Mouse (Mus musculus): ENCODE measurements at regions not wholly inside any gene's neighbourhood (a gene's known extent, or its start where the extent isn't known, plus 50 kb on each side); places are given as distances from the start of the nearest gene placed in this dataset.

DNA sequence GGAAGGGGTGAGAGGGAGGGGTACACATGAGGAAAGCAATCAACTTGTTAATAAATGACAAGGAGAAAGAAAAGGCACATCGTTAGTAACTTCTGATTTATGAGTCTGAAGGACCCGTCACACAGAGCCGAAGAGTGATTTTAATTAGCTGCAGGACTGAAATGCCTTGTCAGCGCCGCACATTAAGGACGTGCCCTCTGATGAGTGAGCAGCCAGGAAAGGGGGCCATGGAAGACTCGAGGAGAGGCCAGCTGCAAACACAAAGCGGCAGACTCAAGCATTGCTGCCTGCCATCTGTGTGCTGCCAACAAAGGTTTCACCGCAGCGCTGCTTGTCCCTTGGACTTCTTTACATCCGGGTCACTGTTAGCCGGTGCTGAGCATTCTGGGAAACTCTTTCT, 184.8 kb upstream of the Fn1 start:
- ATAC-seq (ENCODE audit: low TSS enrichment) = no peak

DNA sequence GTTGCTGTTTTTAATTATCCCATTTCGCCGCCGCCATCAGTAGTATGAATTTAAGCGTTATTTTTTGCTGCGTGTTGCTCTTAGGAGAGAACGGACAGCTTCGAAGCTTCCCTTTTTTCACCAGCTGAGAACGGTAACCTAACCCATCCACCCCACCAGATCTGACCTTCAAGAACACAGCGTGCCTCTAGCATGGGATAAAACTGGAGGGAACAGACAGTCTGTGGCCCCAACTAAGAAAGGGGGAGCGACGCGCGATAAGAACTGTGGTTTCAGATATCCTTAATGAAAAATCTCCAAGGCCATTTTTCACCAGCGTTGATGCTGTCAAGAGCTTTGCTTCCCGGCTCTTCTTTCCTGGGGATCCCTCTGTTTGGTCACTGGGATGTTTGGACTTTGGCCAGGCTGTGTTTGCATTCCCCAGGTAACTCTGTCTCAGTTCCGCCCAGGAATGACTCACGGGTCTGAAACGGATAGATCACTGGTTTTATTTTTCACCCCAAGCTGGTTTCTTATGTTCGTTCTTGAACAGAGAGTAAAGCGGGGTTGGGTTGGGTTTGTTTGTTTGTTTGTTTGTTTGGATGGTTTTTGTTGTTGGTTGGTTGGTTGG, 184.1 kb upstream of the Fn1 start:
- no peak for ATAC-seq (ENCODE audit: low TSS enrichment)

DNA sequence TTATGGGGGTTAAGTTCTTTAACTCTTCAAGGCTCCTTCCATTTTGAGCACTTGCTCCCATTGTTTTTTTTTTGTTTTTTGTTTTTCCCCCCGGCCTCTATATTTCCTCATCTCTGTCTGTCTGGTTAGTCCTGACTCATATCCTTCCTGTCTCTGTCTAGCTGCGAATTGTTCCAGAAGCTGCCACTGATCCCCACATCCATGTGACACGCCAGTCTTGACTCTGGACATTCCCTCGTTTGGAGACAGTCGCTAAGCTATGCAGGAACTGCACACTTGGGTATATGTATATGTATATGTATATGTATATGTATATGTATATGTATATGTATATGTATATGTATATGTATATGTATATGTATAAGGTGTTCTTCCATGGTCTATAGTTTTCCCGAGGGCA, 177.4 kb upstream of the Fn1 start:
- ATAC-seq (ENCODE audit: low TSS enrichment) = no peak

- no peak for ATAC-seq (ENCODE audit: low TSS enrichment)
Measured at GRCm38 (mm10) chr1:71824410-71824809, 171.4 kb upstream of the Fn1 start.

GRCm38 (mm10) chr1:71822123-71822522, 169.1 kb upstream of the Fn1 start:
- no peak for ATAC-seq (ENCODE audit: low TSS enrichment)

DNA sequence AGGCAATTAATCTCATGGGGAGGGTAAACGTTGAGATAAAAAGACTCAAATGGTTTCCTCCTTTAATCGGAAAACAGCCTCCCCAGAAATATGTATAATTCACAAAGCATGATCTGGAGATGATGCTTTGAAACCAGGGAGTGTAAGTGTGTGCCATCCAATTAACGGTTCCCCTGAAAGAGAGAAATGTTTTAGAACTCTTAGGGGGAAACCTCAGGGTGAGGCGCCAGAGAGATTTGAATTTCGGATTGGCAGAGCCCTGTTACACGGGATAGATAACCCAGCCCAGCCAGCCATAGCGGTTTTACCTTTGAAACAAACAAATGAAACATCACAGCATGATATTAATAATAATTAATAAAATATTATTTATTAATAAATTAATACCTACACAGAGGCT, 168.1 kb upstream of the Fn1 start:
- no peak for ATAC-seq (ENCODE audit: low TSS enrichment)

DNA sequence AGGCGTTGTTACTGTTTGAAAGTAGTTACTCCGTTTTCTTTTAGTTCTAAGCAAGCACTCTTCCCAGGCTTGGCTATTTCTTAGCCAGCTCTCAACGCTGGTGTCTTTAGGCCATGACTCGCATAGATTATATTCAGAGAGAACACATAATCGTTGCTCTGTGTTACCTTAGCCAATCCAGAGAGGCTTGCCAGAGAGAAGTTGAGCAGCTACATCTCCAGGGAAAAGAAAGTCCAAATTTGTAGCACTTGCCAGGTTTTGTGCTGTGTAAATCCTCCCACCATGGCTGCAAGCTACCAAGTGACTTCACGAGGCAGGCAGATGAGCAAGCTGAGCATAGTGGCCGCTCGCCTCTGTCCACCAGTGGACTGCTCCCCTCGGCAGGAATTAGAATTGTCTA, 163.3 kb upstream of the Fn1 start:
- ATAC-seq (ENCODE audit: low TSS enrichment) = peak; percentile 47

- 0 out of 2 replicates have a peak, but pooled peaks have one; percentile 9 for ATAC-seq (ENCODE audit: low TSS enrichment)
Measured at GRCm38 (mm10) chr1:71814141-71814540, 161.1 kb upstream of the Fn1 start.

GRCm38 (mm10) chr1:71812171-71812695, 159.2 kb upstream of the Fn1 start:
- no peak for ATAC-seq (ENCODE audit: low TSS enrichment)

DNA sequence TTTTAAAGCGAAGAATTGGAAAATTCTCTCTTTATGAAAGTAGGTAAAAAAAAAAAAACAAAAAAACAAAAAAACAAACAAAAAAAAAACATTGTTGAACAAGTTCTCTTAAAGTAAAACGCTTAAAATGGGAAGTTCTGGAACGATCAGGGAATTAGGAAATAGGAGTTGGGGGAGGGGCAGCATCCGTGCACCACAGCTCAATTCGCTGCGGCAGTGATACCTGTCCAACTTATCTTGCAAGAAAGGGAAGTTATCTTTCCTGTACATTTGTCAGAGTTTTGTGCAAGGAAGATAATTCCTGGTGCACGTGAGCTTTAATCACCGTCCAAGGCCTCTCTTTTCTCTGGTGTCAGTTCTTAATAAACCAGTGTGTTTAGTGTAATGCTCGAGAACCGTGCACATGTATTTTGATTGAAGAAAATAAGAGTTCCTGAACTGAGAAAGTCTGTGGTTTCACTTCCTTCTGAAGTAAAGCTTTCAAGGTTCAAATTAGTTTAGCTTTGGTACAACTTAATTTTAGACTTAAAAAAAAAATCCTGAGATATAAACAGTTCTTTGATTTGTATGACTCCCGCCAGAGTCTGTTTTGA, 158.3 kb upstream of the Fn1 start:
- ATAC-seq (ENCODE audit: low TSS enrichment) = no peak

- ATAC-seq (ENCODE audit: low TSS enrichment) = no peak
Measured at GRCm38 (mm10) chr1:71808005-71808404, 155.0 kb upstream of the Fn1 start.

- no peak for ATAC-seq (ENCODE audit: low TSS enrichment)
Measured at GRCm38 (mm10) chr1:71807586-71807985, 154.6 kb upstream of the Fn1 start.

DNA sequence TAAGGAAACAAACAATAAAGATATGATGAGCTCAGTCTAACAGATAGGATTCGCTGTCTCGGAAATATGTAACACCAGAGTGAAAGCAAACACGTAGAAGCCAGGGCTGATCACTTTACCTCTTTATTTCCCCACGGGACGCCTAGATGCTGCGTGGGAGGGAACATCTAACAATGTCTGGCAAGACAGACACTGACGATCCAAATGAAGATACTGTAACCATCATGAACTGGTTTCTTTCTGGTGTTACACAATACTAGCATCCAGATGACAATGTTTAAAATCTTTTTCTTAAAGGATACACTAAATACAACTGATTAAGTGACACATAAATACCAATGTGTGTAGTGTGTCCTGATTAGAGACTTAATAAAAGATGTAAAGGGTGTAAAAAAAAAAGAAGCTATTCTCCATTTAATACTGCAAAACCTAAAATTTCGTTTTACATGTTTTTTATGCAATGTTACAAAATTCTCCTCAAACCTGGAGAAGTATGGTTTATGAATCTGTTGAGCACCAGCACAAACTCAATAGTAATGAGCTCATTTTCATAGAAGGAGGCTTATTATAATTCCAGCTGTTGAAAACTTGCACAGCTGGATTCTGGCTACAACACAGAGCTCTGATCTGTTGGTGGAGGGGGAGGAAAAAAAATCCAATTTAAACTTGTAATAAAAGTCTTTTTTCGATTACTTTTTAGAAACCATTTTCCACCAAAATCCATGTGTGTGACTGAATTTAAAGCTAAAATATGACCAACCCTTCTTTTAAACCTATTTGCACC, 148.5 kb upstream of the Fn1 start:
- peak; percentile 31 for ATAC-seq (ENCODE audit: low TSS enrichment)

- ATAC-seq (ENCODE audit: low TSS enrichment) = no peak
Measured at GRCm38 (mm10) chr1:71800581-71800980, 147.6 kb upstream of the Fn1 start.

GRCm38 (mm10) chr1:71798636-71799035, 145.6 kb upstream of the Fn1 start:
- ATAC-seq (ENCODE audit: low TSS enrichment) = no peak

DNA sequence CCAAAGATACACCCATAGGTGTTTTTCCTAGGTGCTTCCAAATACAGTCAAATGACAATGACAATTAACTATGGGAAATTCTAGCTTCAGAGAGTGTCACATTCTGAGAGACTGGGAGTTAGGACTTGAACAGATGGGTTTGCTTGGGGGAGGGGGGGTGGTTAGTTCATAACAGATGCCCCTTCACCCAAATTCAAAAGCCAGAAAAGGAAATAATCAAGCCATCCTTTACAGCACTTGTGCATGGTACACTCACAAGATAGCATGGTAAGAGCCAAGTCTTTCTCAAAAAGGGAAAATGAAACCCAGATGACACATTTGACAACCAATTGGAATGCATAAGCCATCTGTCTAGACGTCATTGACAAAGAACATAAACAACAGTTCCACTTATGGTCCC, 135.4 kb upstream of the Fn1 start:
- no peak for ATAC-seq (ENCODE audit: low TSS enrichment)

GRCm38 (mm10) chr1:71784880-71785279, 131.9 kb upstream of the Fn1 start:
- ATAC-seq (ENCODE audit: low TSS enrichment) = no peak

- no peak for ATAC-seq (ENCODE audit: low TSS enrichment)
Measured at GRCm38 (mm10) chr1:71778292-71778691, 125.3 kb upstream of the Fn1 start.

GRCm38 (mm10) chr1:71775865-71776501, 123.0 kb upstream of the Fn1 start:
- ATAC-seq (ENCODE audit: low TSS enrichment) = peak; percentile 66

GRCm38 (mm10) chr1:71772526-71772925, 119.5 kb upstream of the Fn1 start:
- no peak for ATAC-seq (ENCODE audit: low TSS enrichment)

- ATAC-seq (ENCODE audit: low TSS enrichment) = peak; percentile 91
Measured at GRCm38 (mm10) chr1:71771798-71772197, 118.8 kb upstream of the Fn1 start.

DNA sequence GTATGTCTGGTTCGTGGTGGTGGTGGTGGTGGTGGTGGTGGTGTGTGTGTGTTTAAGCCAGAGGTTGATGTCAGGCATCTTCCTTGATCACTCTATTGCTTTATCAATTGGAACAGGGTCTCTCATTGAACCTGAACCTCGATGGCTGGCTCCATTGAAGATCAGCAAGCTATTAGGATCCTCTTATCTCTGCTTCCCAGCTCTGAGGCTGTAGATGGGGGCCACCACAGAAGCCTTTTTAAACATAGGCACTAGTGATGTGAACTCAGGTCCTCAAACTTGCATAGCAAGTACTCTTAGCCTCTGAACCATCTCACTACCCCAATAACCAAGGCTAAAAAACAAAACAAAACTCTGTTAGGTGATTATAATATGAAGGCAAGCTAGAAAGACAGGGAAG, 116.6 kb upstream of the Fn1 start:
- no peak for ATAC-seq (ENCODE audit: low TSS enrichment)
